Mouse (Mus musculus) kidney, postnatal 0 days (tissue): Measurements from ENCODE around the gene Trpv1. TPM values are rescaled to one million over a fixed set of nuclear protein-coding genes. Genes with fewer than 3 reads are reported as not detected.
A peak's percentile ranks its signal among the peaks of the same experiment; 100 is the strongest.

Experiments
- ATAC-seq: fragments of 200-750 bp; cut with Nextera tagmentation; replicated peaks from 2 replicates; pipeline ENCODE4 v1.8.0; 2017; ENCODE audit warnings: low read depth, moderate number of reproducible peaks, moderate TSS enrichment, moderate library complexity; ENCODE audit not compliant: low FRiP score
- DNase-seq: peaks from one replicate; pipeline ENCODE4 v3.0.0-alpha.2; 2016; ENCODE audit warnings: low spot score
- H3K27ac ChIP-seq: fragments of 300-500 bp; sonication (generic); 2 replicates; pipeline ENCODE4 v1.5.1; 2014; ENCODE audit warnings: mild to moderate bottlenecking
- H3K27me3 ChIP-seq: fragments of 300-500 bp; sonication (generic); 2 replicates; pipeline ENCODE4 v1.6.1; 2014; ENCODE audit warnings: low read length, mixed read lengths; ENCODE audit not compliant: insufficient read depth
- H3K36me3 ChIP-seq: fragments of 300-500 bp; sonication (generic); 2 replicates; pipeline ENCODE4 v1.6.1; 2014; ENCODE audit warnings: low read length, mixed read lengths; ENCODE audit not compliant: insufficient read depth
- H3K4me1 ChIP-seq: fragments of 300-500 bp; sonication (generic); replicated peaks from 2 replicates; pipeline ENCODE4 v1.6.1; 2014; ENCODE audit warnings: antibody characterized with exemption, low read length, mixed read lengths; ENCODE audit not compliant: insufficient read depth
- H3K4me2 ChIP-seq: fragments of 300-500 bp; sonication (generic); 2 replicates; pipeline ENCODE4 v1.6.1; 2014; ENCODE audit warnings: mild to moderate bottlenecking, low read length, moderate library complexity, mixed read lengths
- H3K4me3 ChIP-seq: fragments of 300-500 bp; sonication (generic); replicated peaks from 2 replicates; pipeline ENCODE4 v1.5.1; 2014; ENCODE audit warnings: low read depth, low read length
- H3K9ac ChIP-seq: fragments of 300-500 bp; sonication (generic); 2 replicates; pipeline ENCODE4 v1.6.1; 2014; ENCODE audit warnings: low read depth, low read length
- H3K9me3 ChIP-seq: fragments of 300-500 bp; sonication (generic); replicated peaks from 2 replicates; pipeline ENCODE4 v1.6.1; 2016; ENCODE audit warnings: low read length, inconsistent platforms, mixed read lengths
- CTCF ChIP-seq: IDR thresholded peaks from 2 replicates; pipeline ENCODE4 v1.5.1; 2016; ENCODE audit warnings: antibody characterized with exemption, low read depth, mild to moderate bottlenecking, moderate library complexity
- WGBS: fragments of 180-500 bp; shearing (Covaris S2); extraction: QIAGEN DNeasy Blood & Tissue Kit; methylation state at CpG from one replicate; pipeline ENCODE4 v1.1.7; 2014; 5-methylcytosine and 5-hydroxymethylcytosine counted together
- polyA plus RNA-seq: library from polyadenylated mRNA; unstranded; fragments of >200 nt; fragmentation: Nextera tagmentation; extraction: Ambion mirVana; gene quantifications from 2 replicates; pipeline ENCODE4 v1.2.1, GENCODE M21; 2015

The Trpv1 gene
- polyA plus RNA-seq, 1 experiment from 2014 or later, result not detected

- no peaks in the 10 kb centered on the region for H3K9me3 ChIP-seq
- ATAC-seq (peak; percentile 96), DNase-seq (peak; percentile 96)
- peak within 1 kb of the TSS; percentile 69 for H3K4me2 ChIP-seq
- H3K27ac ChIP-seq, result no peak within 1 kb of the TSS
- no peaks in the 10 kb centered on the region for H3K27me3 ChIP-seq
- 0 out of 2 replicates have a peak, but pooled peaks cover 9% of the 10 kb centered on the region for H3K36me3 ChIP-seq
- peak within 1 kb of the TSS; percentile 66 for H3K9ac ChIP-seq
- no peak for TF ChIP-seq CTCF
- WGBS, result under 1% methylated on average over 22 of the region's 22 CpGs
- H3K4me1 ChIP-seq, result no peaks in the 10 kb centered on the region
- H3K4me3 ChIP-seq, result peak within 1 kb of the TSS; percentile 59
Observed at GRCm38 (mm10) chr11:73198603-73199229, 35.4 kb upstream of the Trpv1 start, which contains the start of gene Ctns. Ctns (minus strand) TSS chr11:73199042.

- WGBS, result under 1% methylated on average over 32 of the region's 32 CpGs
- peak; percentile 97 for ATAC-seq
- H3K4me3 ChIP-seq, result peak within 1 kb of the TSS; percentile 59
- H3K27ac ChIP-seq, result no peak within 1 kb of the TSS
- H3K4me2 ChIP-seq, result peak within 1 kb of the TSS; percentile 69
- H3K36me3 ChIP-seq, result 0 out of 2 replicates have a peak, but pooled peaks cover 9% of the 10 kb centered on the region
- peak within 1 kb of the TSS; percentile 66 for H3K9ac ChIP-seq
- peak; percentile 26; the same call in 1 of the 2 replicates for TF ChIP-seq CTCF
- H3K4me1 ChIP-seq, result no peaks in the 10 kb centered on the region
- H3K9me3 ChIP-seq, result no peaks in the 10 kb centered on the region
- H3K27me3 ChIP-seq, result no peaks in the 10 kb centered on the region
- peak; percentile 98 for DNase-seq
Observed at GRCm38 (mm10) chr11:73199230-73199712, 34.8 kb upstream of the Trpv1 start, which contains the start of gene Shpk. Shpk (plus strand) TSS chr11:73199460.

- Histone ChIP-seq H3K4me3 (peak overlapping the region; percentile 59), H3K27me3 (no peaks in the 10 kb centered on the region), H3K27ac (no peak overlapping the region), H3K4me2 (peak overlapping the region; percentile 69), H3K36me3 (0 out of 2 replicates have a peak, but pooled peaks cover 9% of the 10 kb centered on the region), H3K4me1 (no peaks in the 10 kb centered on the region), H3K9ac (peak overlapping the region; percentile 66), H3K9me3 (no peaks in the 10 kb centered on the region)
- ATAC-seq (no peak), DNase-seq (no peak)
- WGBS, result 1% methylated on average over 12 of the region's 12 CpGs
- no peak for TF ChIP-seq CTCF
Observed at GRCm38 (mm10) chr11:73199879-73200278, 34.2 kb upstream of the Trpv1 start.

GRCm38 (mm10) chr11:73201021-73201420 is 33.1 kb upstream of the Trpv1 start:
- Histone ChIP-seq H3K4me2 (no peak overlapping the region), H3K27me3 (no peaks in the 10 kb centered on the region), H3K27ac (no peak overlapping the region), H3K36me3 (0 out of 2 replicates have a peak, but pooled peaks cover under 1% of the 10 kb centered on the region), H3K4me3 (no peak overlapping the region), H3K9ac (no peak overlapping the region), H3K9me3 (no peaks in the 10 kb centered on the region), H3K4me1 (no peaks in the 10 kb centered on the region)
- DNase-seq (no peak), ATAC-seq (no peak)
- no peak for TF ChIP-seq CTCF
- WGBS, result 76% methylated on average over 2 of the region's 2 CpGs

- H3K9me3 ChIP-seq, result no peaks in the 10 kb centered on the region
- H3K9ac ChIP-seq, result no peak overlapping the region
- peak; percentile 51; the same call in 1 of the 2 replicates for TF ChIP-seq CTCF
- no peak overlapping the region for H3K27ac ChIP-seq
- 34% methylated on average over 4 of the region's 4 CpGs for WGBS
- ATAC-seq, result no peak
- peak; percentile 36 for DNase-seq
- H3K4me2 ChIP-seq, result no peak overlapping the region
- no peaks in the 10 kb centered on the region for H3K27me3 ChIP-seq
- H3K36me3 ChIP-seq, result no peaks in the 10 kb centered on the region
- H3K4me3 ChIP-seq, result no peak overlapping the region
- H3K4me1 ChIP-seq, result no peaks in the 10 kb centered on the region
Observed at GRCm38 (mm10) chr11:73201597-73201996, 32.5 kb upstream of the Trpv1 start.

GRCm38 (mm10) chr11:73203895-73204294 is 30.2 kb upstream of the Trpv1 start:
- no peak for TF ChIP-seq CTCF
- no peak overlapping the region for H3K27ac ChIP-seq
- no peaks in the 10 kb centered on the region for H3K27me3 ChIP-seq
- H3K4me3 ChIP-seq, result no peak overlapping the region
- DNase-seq (no peak), ATAC-seq (no peak)
- no peaks in the 10 kb centered on the region for H3K36me3 ChIP-seq
- H3K4me2 ChIP-seq, result no peak overlapping the region
- WGBS, result 88% methylated on average over 8 of the region's 8 CpGs
- no peaks in the 10 kb centered on the region for H3K4me1 ChIP-seq
- H3K9me3 ChIP-seq, result no peaks in the 10 kb centered on the region
- no peak overlapping the region for H3K9ac ChIP-seq
